Mouse (Mus musculus) intestine, embryonic 15.5 days (tissue): ENCODE data around the gene Pnpt1. TPM values are rescaled to one million over a fixed set of nuclear protein-coding genes. Genes with fewer than 3 reads are reported as not detected.

Experiments
- ATAC-seq: fragments of 200-750 bp; cut with Nextera tagmentation; 2 replicates; pipeline ENCODE4 v1.8.0; 2017; ENCODE audit warnings: moderate TSS enrichment, moderate library complexity
- H3K27ac ChIP-seq: fragments of 300-500 bp; sonication (generic); 2 replicates; pipeline ENCODE4 v1.5.1; 2015; ENCODE audit warnings: mild to moderate bottlenecking, inconsistent platforms
- H3K27me3 ChIP-seq: fragments of 300-500 bp; sonication (generic); replicated peaks from 2 replicates; pipeline ENCODE4 v1.6.1; 2015; ENCODE audit warnings: inconsistent platforms
- H3K36me3 ChIP-seq: fragments of 300-500 bp; sonication (generic); 2 replicates; pipeline ENCODE4 v1.6.1; 2015; ENCODE audit warnings: inconsistent platforms
- H3K4me1 ChIP-seq: fragments of 300-500 bp; sonication (generic); replicated peaks from 2 replicates; pipeline ENCODE4 v1.6.1; 2015; ENCODE audit warnings: inconsistent platforms
- H3K4me2 ChIP-seq: fragments of 300-500 bp; sonication (generic); replicated peaks from 2 replicates; pipeline ENCODE4 v1.6.1; 2015; ENCODE audit warnings: mild to moderate bottlenecking, inconsistent platforms
- H3K4me3 ChIP-seq: fragments of 300-500 bp; sonication (generic); replicated peaks from 2 replicates; pipeline ENCODE4 v1.5.1; 2015; ENCODE audit warnings: inconsistent platforms
- H3K9ac ChIP-seq: fragments of 300-500 bp; sonication (generic); 2 replicates; pipeline ENCODE4 v1.6.1; 2015; ENCODE audit warnings: inconsistent platforms
- H3K9me3 ChIP-seq: fragments of 300-500 bp; sonication (generic); 2 replicates; pipeline ENCODE4 v1.6.1; 2016; ENCODE audit warnings: inconsistent platforms
- WGBS: fragments of 180-500 bp; shearing (Covaris S2); methylation state at CpG from one replicate; pipeline ENCODE4 v1.1.7; 2015; 5-methylcytosine and 5-hydroxymethylcytosine counted together
- polyA plus RNA-seq: library from polyadenylated mRNA; unstranded; fragments of >200 nt; fragmentation: Nextera tagmentation; extraction: Ambion mirVana; gene quantifications from 2 replicates; pipeline ENCODE4 v1.2.1, GENCODE M21; 2015

Gene Pnpt1
- 44.0 and 50.6 TPM in 2 replicates for polyA plus RNA-seq

DNA sequence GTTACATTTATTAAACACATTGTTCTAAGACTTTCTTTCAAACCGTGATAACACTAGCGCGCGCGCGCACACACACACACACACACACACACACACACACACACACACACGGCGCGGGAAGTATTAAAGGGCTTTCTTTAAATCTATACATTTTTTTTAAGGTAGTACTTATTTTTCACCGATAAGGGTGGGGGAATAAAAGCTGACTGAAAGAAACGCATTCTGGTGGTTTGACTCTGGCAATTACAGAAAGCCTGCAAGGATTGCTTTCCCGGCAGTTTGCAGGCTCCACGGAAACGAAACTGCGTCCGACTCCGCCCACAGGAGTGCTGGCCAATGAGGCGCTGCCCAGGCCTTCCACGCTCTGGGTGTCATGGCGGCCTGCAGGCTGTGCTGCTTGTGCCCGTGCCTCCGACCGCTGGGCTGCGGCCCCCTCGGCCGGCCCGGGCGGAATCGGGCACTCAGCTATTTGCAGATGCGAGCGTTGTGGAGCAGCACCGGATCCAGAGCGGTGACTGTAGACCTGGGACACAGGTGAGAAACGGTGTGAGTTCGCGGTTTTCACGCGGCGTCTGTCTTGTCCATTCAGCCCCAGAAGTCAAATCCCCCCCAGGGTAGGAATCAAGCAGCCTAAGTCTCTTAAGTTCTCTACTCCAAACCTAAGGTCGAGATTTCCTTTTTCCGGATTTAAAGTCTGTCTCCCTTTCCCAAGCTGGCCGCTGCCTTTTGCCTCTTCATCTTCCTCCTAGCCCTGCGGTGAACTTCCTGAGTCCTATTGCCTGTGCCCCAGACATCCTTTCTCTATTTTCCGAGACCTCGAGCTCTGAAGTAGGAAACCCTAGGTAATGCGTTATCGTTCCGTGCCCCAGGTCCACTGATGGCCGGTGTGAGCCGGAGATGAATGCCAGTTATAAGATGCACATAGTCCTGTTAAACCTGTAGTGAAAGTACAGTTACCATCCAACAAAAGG lies at the start of gene Pnpt1:
Pnpt1 (plus strand) TSS at position 360 of the 971 bp plus-strand sequence.
- Histone ChIP-seq H3K4me1 (no peaks in the 10 kb centered on the region), H3K27ac (peak within 1 kb of the TSS; percentile 84), H3K4me3 (peak within 1 kb of the TSS; percentile 84), H3K9me3 (no peaks in the 10 kb centered on the region), H3K36me3 (peaks cover 4% of the 10 kb centered on the region; the same call in 1 of the 2 replicates), H3K9ac (peak within 1 kb of the TSS; percentile 79), H3K4me2 (peak within 1 kb of the TSS; percentile 55), H3K27me3 (no peaks in the 10 kb centered on the region)
- WGBS: 3% methylated on average over 50 of the region's 50 CpGs
- peak; percentile 100 for ATAC-seq

DNA sequence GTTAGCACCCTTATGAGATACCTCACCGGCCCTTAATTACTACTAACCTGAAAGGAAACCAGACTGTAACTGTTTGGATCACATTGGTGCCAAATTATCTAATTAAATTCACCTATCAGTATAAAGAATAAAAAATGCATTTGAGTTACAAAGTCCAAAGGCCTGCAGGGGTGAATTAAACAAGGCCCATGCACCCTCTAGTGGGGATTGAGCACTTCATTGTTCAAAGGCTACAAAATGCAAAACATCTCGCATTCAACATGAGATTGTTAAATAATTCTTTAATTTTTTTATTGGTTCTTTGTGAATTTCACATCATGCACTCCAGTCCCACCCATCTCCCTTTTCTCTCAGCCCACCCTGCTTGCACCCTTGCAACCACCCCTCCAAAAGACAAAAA lies 38.1 kb upstream of the Pnpt1 start:
- no peak for ATAC-seq
- Histone ChIP-seq H3K4me3 (no peak overlapping the region), H3K27me3 (no peaks in the 10 kb centered on the region), H3K9me3 (no peaks in the 10 kb centered on the region), H3K4me1 (no peaks in the 10 kb centered on the region), H3K4me2 (no peak overlapping the region), H3K36me3 (no peaks in the 10 kb centered on the region), H3K27ac (no peak overlapping the region), H3K9ac (no peak overlapping the region)
- WGBS: 73% methylated on average over 2 of the region's 2 CpGs

DNA sequence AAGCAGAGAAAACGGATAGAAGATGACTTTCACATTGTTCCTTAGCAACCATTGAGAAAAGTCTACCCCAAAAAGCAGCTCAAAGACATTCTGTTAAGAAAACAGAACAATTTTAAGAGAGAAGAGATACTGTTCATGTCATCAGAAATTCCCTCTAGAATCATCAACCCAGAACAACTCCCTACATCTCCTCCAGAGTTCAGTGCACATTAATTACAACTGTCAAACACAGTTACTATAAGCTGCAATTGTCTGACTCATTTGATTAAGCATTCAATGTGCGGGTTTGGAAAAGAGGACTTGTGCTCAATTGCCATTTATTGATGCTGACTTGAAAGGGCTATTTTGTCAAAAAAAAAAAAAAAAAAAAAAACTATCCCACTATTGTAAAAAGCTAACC lies 31.6 kb upstream of the Pnpt1 start:
- Histone ChIP-seq H3K9ac (no peak overlapping the region), H3K4me2 (no peak overlapping the region), H3K27ac (no peak overlapping the region), H3K36me3 (no peaks in the 10 kb centered on the region), H3K4me3 (no peak overlapping the region), H3K4me1 (no peaks in the 10 kb centered on the region), H3K9me3 (no peaks in the 10 kb centered on the region), H3K27me3 (no peaks in the 10 kb centered on the region)
- ATAC-seq: no peak
- WGBS: 49% methylated on average over 2 of the region's 2 CpGs

DNA sequence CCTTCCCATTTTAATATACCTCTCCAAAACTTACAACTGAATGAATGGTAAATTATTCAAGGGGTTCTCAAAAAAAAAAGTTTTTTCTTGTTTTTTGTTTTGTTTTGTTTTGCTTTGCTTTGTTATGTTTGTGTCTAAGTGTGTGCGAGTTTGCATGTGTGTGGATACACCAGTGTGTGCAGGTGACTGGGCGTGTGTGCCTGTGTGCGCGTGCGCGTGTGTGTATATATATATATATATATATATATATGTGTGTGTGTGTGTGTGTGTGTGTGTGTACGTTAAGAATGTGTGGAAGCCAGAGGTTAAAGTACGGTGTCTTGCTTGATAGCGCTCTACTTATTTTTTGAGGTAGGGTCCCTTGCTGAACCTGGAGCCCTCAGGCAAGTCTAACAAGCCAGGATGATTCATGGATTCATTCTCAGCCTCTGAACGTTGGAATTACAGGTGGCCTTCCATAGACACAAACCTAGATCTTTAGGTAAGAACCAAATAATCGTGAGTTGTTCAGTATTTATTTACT lies 621 bp upstream of the Pnpt1 start:
- Histone ChIP-seq H3K27ac (no peak overlapping the region), H3K27me3 (no peaks in the 10 kb centered on the region)
- 48% methylated on average over 11 of the region's 11 CpGs for WGBS

DNA sequence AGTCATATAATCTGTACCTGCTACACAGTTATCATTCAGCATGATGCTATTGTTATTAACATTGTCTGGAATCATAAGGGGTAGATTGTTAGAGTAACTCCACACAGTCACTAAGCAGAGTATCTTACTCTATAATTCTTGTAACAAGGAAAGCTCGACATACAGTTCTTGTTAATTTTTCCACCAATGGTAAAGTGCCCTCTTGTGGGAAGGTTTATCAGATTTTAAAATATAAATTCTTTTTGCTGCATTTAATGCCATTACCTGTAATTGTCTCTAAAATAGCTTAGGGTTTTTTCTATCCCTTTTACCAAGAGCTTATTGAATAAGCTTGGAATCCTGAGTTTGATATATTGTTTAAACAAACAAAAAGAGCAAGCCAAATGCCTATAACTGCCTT lies 10.1 kb downstream of the Pnpt1 start:
- no peaks in the 10 kb centered on the region for H3K27me3 ChIP-seq
- no peak overlapping the region for H3K4me2 ChIP-seq
- H3K27ac ChIP-seq: no peak overlapping the region
- no peak for ATAC-seq
- no peaks in the 10 kb centered on the region for H3K9me3 ChIP-seq
- H3K4me1 ChIP-seq: no peaks in the 10 kb centered on the region
- 72% methylated on average over 1 of the region's 1 CpGs for WGBS
- no peak overlapping the region for H3K4me3 ChIP-seq
- no peak overlapping the region for H3K9ac ChIP-seq
- H3K36me3 ChIP-seq: no peaks in the 10 kb centered on the region

More for the DNA sequence above, 621 bp upstream of the Pnpt1 start:
- peak overlapping the region; percentile 84 for H3K4me3 ChIP-seq
- no peaks in the 10 kb centered on the region for H3K4me1 ChIP-seq
- peak overlapping the region; percentile 55 for H3K4me2 ChIP-seq
- peaks cover 4% of the 10 kb centered on the region; the same call in 1 of the 2 replicates for H3K36me3 ChIP-seq
- peak overlapping the region; percentile 79; the same call in 1 of the 2 replicates for H3K9ac ChIP-seq
- no peaks in the 10 kb centered on the region for H3K9me3 ChIP-seq
- ATAC-seq: peak; percentile 80

DNA sequence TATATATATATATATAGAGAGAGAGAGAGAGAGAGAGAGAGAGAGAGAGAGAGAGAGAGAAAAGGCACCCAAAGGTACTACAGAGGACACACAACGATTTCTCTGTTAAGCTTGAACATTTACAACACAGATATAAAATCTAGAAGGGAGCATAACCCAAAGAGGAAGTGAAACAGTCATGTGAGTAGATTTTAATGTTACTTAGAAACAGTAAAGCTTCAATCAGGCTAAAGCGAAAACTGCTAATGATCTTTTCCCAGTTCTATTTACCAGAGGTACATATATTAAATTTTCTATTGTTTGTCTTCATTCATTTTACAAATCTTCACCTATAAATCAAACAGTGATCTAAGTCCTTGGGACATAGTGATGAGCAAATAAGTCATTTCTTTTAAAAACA lies 18.4 kb downstream of the Pnpt1 start:
- no peaks in the 10 kb centered on the region for H3K27me3 ChIP-seq
- H3K27ac ChIP-seq: no peak overlapping the region
- 86% methylated on average over 2 of the region's 2 CpGs for WGBS
- H3K4me3 ChIP-seq: no peak overlapping the region
- no peaks in the 10 kb centered on the region for H3K9me3 ChIP-seq
- no peaks in the 10 kb centered on the region for H3K4me1 ChIP-seq
- 0 out of 2 replicates have a peak, but pooled peaks cover 2% of the 10 kb centered on the region for H3K36me3 ChIP-seq
- ATAC-seq: no peak
- no peak overlapping the region for H3K4me2 ChIP-seq
- H3K9ac ChIP-seq: no peak overlapping the region

DNA sequence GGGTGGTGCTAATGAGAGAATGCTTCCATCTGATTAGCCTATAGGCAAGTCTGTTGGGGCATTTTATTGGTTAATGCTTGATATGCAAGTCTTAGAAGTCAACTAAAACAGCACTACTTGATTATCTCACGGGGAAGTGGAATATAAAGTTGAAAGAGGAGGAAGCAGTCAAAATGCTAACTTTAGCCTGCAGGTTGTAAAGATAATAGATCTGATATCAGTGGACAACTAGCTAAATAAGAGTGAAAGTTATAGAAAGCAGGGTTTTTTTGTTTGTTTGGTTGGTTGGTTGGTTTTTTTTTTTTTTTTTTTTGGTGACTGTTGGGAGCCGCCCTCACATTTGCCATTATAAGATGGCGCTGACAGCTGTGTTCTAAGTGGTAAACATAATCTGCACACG lies 33.0 kb downstream of the Pnpt1 start:
- H3K9me3 ChIP-seq: no peaks in the 10 kb centered on the region
- no peaks in the 10 kb centered on the region for H3K4me1 ChIP-seq
- H3K4me3 ChIP-seq: no peak overlapping the region
- no peak overlapping the region for H3K9ac ChIP-seq
- 0 out of 2 replicates have a peak, but pooled peaks cover 3% of the 10 kb centered on the region for H3K36me3 ChIP-seq
- H3K4me2 ChIP-seq: no peak overlapping the region
- H3K27ac ChIP-seq: no peak overlapping the region
- no peak for ATAC-seq
- H3K27me3 ChIP-seq: no peaks in the 10 kb centered on the region
- WGBS: 87% methylated on average over 4 of the region's 4 CpGs

DNA sequence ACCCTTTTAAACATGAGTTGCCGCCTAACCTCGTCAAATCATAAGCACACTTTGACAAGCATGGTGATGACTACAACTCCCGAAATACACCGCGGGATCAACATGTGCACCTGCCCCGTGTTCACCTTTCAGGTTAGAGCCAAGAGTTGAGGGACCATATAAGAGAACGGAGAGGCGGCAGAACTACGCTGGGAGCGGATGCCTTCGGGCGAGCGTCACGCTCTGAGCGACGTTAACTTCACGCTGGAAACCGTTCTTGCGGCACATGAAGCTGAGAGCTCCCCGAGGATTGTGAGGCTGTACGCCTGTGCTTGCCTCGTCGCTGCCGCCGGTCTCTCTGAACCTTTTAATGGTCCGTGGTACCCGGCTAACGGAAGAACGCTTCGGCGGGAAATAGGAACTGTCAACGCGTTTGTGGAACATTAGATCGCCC lies 41.4 kb downstream of the Pnpt1 start:
- peak; percentile 60 for ATAC-seq
- Histone ChIP-seq H3K9ac (peak overlapping the region; percentile 51), H3K9me3 (no peaks in the 10 kb centered on the region), H3K4me3 (peak overlapping the region; percentile 90), H3K27ac (peak overlapping the region; percentile 64), H3K27me3 (no peaks in the 10 kb centered on the region), H3K4me2 (peak overlapping the region; percentile 81), H3K36me3 (no peaks in the 10 kb centered on the region), H3K4me1 (0 out of 2 replicates have a peak, but pooled peaks cover 4% of the 10 kb centered on the region)
- under 1% methylated on average over 34 of the region's 34 CpGs for WGBS

DNA sequence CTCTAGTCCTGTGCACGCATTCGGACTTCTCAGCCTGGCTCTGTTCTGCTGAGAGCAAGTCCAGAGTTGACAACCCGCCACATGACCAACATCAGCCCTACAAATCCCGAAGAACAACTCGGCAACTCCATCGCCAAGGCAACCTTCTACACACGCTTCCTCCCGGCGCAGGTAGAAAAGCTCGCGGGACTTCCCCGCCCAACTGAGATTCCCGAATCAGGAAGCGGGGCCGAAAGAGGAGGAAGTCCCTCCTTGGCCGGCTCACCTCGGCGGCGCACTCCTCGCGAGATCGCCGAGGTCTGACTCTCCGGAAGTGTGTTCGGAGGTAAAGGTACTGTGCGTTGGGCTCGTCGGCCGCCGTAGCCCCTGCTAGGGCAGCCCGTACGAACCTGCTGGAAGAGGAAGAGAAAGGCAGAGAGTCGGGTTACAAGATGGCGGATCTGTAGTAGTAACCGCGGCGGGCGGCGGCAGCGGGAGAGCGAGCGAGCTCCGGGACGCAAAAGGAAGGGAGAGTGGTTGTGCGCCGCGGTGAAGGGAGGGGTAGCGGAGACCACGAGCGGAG lies 42.1 kb downstream of the Pnpt1 start, which contains the start of gene Ppp4r3b:
Ppp4r3b (plus strand) TSS at position 328 of the 562 bp plus-strand sequence.
- peak within 1 kb of the TSS; percentile 97 for H3K9ac ChIP-seq
- 0 out of 2 replicates have a peak, but pooled peaks cover 4% of the 10 kb centered on the region for H3K4me1 ChIP-seq
- H3K36me3 ChIP-seq: no peaks in the 10 kb centered on the region
- H3K27me3 ChIP-seq: no peaks in the 10 kb centered on the region
- peak; percentile 96 for ATAC-seq
- no peaks in the 10 kb centered on the region for H3K9me3 ChIP-seq
- H3K4me3 ChIP-seq: peak within 1 kb of the TSS; percentile 90
- WGBS: under 1% methylated on average over 50 of the region's 50 CpGs
- peak within 1 kb of the TSS; percentile 96 for H3K27ac ChIP-seq
- H3K4me2 ChIP-seq: peak within 1 kb of the TSS; percentile 81

DNA sequence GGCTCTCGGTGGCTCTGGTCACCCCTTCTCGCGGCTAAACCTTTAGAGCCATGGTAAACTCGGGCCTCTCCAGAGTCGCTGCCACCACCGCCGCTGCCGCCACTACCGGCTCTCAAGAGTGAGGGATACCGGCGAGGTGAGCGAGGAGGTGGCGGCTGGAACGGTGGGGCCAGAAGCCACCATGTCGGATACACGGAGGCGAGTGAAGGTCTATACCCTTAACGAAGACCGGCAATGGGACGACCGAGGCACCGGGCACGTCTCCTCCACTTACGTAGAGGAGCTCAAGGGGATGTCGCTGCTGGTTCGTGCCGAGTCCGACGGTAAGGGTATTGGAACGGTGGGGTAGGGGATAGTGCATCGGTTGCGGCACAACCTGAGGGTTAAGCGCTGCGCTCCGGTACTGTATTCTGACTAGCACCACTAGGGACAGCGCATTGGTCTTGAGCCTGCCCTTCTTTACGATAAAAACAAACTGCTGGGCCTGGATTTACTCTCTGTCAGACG lies 42.6 kb downstream of the Pnpt1 start:
- H3K4me3 ChIP-seq: peak overlapping the region; percentile 90
- H3K9ac ChIP-seq: peak overlapping the region; percentile 97
- no peaks in the 10 kb centered on the region for H3K27me3 ChIP-seq
- ATAC-seq: peak; percentile 71
- 0 out of 2 replicates have a peak, but pooled peaks cover 4% of the 10 kb centered on the region for H3K4me1 ChIP-seq
- peak overlapping the region; percentile 58 for H3K4me2 ChIP-seq
- no peaks in the 10 kb centered on the region for H3K9me3 ChIP-seq
- H3K27ac ChIP-seq: peak overlapping the region; percentile 96
- under 1% methylated on average over 38 of the region's 38 CpGs for WGBS
- H3K36me3 ChIP-seq: no peaks in the 10 kb centered on the region

DNA sequence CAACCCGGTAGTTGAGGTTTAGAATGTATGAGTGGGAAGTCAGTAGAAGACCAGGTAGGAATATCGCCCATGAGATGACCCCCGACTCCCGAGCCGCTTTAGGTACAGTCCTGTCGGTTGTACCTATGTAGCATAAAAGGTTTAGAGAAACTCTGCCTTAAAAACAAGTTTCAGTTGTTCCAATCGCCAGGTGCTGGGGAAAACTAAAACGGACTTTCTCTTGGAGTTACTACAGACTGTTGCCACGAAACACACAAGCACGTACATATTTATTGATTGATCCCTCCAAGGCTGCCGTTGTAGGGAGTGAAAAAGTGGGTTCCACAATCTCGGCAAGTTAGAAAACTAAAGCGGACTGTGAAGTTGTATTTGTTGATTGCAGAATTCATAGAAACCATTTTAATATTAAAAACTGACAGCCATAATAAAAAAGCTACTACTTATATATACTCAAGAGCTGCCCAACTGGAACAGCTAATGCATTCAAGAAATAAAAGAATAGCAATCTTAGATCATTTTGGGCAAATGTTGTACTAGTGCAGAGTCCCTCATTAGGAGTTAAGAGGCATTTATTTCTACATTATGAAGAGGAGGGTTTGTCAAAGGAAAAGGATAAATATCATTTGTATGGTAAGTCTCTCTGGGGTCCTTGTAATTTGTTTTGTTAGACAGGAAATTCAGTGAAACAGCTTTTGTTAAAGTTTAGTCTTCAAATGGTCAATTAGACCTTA lies 43.3 kb downstream of the Pnpt1 start:
- H3K27me3 ChIP-seq: no peaks in the 10 kb centered on the region
- H3K9ac ChIP-seq: peak overlapping the region; percentile 97
- no peaks in the 10 kb centered on the region for H3K9me3 ChIP-seq
- H3K27ac ChIP-seq: no peak overlapping the region
- peak overlapping the region; percentile 90 for H3K4me3 ChIP-seq
- H3K4me1 ChIP-seq: 0 out of 2 replicates have a peak, but pooled peaks cover 4% of the 10 kb centered on the region
- peak overlapping the region; percentile 58 for H3K4me2 ChIP-seq
- ATAC-seq: no peak; the same call in 1 of the 2 replicates
- H3K36me3 ChIP-seq: no peaks in the 10 kb centered on the region
- 4% methylated on average over 13 of the region's 13 CpGs for WGBS
